Mouse (Mus musculus) right cerebral cortex, adult 18-20 months (tissue): ENCODE data around the gene Xcl1.

Experiments used
- DNase-seq: peaks from one replicate; pipeline ENCODE4 v3.0.0; 2022; ENCODE audit warnings: mixed read lengths

Xcl1 gene

DNA sequence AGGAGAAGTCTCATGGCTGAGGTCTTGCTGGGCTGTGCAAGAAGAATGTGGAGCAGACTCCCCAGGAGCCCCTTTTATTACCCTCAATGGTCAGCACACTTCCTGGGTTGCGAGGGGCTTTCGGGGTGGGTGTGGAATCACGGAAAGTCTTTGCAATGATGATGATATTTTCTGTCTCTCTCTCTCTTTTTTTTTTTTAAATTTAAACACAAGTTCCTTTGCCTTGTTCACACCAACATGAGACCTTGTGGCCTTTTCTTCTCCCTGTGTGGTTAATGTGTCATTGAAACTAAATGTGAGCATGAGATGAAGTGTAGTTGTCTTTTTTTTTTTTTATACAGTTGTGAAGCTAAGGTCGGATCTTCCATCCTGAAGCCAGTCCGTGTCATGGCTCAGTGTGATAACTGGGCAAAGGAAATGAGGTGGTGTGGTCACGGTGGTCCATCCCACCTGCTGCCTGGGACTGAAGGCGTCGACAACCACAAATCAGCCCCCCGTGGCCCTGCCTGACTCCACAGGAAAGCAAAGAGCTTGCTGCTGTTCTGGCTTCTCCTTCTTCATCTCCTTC, at the start of gene Xcl1:
TSS of gene Xcl1 (minus strand) at position 51 of the 568 bp plus-strand sequence.
- no peak for DNase-seq

DNA sequence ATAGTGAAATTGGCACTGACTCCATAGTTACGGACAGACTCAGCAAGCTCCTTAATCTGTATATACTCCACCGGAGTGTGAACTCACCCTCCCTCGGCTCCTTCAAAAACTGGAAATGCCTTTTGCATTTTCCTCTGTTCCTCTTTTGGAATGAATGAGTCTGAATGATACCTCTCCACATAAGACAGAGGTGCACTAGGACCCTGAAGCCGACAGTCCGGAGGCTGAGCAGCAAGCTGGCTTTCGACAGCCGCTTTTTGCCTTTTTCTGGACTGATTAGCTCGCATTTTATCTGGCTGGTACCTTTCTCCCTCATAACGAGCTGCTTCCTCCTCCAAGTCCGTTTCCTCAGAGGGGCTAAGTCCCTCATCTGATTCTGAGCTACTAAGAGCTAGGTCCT, 49.4 kb upstream of the Xcl1 start:
- DNase-seq: peak; percentile 37

DNA sequence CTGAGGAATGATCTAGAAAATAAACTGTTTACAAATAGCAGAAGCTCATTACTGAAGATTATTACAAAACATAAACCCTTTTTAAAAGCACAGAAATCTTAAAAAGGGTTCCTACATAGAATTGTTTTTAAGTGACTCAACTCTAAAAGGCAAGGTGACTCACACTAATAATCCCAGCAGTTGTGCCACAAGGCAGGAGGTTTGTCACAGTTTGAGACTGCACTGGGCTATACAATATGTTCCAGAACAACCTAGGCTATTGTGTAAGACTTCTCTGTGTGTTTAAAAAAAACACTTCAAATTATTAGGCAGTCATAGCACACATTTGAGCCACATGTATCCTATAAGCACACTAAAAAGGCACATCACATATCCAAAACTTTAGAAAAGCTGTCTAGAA, 42.0 kb upstream of the Xcl1 start:
- no peak for DNase-seq

DNA sequence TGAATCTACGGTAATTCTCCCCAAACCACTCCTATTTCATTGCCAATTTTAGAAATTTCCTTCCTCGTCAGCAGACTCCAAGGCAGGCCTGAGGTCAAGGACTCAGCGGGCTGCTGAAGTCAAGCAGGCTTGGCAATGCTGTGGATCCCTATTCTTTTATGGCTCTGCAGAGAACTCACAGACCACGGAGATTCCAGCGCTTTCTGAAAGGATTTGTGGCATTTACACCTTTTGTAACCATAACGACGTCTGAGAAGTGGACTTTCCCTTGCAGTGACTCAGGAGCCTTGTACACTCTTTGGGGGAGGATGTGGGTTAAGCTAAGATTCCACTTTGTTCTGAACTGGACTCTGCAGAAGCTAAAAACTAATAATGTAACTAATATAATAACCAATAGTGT, 40.4 kb upstream of the Xcl1 start:
- DNase-seq: no peak

DNA sequence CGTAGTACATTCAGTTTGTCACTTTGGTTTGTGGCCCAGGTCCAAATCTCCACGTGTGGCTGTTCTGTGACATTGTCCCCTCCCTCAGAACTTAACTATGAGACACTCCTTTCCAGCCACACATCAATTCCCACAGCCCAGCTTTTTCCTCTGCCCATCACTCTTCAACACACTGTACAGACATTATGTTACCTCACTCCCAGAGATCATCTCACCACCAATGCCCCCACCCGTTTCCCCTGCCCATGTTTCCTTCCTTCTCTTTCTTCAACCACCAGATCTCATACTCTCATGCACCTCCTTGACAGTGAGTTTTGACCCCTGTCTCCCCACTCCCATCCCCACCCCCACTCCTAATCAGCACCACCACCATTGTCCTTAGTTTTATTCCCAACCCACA, 39.9 kb upstream of the Xcl1 start:
- DNase-seq: no peak

DNA sequence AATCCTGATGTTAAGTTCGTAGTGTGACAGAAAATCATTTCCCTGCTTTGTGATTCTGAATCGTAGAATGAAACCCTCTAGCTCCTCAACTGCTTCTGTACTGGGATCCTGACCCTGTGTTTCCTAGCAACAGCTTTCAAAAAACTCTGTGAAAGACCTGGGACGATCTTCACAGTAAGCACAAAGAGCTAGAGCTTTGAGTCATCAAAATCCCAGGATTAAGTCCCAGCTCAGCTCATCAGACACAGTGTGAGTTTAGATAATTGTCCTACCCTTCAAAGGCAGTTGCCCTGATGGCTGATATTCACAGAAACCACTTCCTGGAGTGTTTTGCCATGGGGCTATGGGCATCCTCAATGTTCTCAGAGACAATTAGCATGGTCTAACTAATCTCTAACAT, 38.5 kb upstream of the Xcl1 start:
- DNase-seq: no peak

DNA sequence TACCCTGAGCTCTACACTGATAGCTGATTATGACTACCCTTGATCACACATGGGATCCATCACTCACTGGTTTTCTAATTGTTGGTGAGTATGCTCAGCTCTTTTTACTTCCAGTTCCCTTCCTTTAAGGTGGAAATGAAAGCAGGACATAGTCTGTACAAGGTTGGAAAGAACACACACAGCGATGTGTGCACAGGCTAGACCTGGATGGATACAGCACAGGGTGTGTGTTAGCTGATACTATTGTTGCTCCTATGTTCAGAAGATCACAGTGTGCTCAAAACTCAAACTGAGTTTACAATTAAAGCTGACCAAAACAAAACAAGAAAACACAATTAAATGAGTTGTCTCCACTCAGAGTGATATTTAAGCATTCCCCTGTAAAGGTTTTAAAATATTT, 38.0 kb upstream of the Xcl1 start:
- DNase-seq: no peak

DNA sequence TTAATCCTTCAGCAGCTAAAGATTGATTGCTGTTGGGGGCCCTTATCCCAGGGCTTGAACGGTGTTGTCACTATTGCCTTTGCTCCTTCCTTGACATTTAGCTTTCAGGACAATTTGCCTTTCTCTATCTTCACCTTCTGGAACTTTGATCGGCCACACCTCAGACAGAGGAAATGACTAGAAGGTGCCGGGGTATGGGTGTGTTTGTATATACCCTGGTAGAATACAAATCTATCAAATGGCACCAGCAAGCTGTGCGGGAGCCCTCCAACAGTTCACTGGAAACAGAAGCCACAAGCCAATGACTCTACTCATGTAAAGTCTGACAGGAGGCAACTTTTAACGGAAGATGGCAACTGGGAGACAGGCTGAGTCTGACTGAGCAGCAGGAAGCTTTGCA, 37.4 kb upstream of the Xcl1 start:
- no peak for DNase-seq

DNA sequence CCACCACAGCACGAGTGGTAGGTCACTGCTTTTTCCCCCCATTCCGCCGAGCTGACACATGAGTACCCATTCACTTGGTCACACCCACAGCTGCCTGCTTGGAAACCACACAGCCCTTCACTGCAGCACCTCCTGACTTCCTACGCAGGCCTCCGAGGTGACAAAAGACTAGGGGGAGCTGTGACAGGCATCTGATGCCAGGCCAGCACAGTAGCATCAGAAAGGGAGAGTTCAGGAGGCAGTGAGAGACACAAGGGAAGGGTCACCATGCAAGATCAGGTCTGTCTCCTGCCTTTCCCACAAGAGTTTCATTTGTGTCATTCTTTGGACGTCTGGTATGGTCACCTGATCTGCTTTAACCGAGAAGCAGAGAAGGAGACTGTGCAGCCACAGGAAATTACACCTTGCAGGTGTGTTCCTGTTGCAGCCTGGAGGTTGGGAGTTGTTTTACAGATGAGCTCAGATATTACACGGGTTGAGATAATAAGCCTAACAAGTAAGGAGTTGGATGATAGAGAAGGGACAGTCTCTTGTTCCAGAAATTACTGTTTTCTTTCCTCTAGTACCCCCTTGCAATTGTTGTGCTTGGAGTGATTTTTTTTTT, 30.9 kb upstream of the Xcl1 start:
- no peak for DNase-seq

DNA sequence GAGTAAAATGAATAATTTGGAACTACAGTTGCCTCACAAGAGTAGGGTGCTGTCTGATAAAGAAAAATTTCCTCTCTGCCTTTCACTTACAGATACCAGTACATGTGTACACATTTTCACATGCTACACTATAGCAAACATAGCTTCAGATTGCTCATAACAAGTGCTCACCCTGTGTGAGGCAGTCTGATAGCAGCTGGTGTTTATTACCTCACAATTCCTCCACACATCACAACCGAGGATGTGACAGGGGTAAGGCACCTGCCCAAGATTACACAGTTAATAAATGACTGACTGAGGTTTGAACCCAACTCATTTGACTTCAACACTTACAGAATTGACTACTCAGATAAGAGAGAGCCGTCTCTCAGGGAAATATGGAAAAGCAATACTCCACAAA, 25.3 kb upstream of the Xcl1 start:
- DNase-seq: no peak

DNA sequence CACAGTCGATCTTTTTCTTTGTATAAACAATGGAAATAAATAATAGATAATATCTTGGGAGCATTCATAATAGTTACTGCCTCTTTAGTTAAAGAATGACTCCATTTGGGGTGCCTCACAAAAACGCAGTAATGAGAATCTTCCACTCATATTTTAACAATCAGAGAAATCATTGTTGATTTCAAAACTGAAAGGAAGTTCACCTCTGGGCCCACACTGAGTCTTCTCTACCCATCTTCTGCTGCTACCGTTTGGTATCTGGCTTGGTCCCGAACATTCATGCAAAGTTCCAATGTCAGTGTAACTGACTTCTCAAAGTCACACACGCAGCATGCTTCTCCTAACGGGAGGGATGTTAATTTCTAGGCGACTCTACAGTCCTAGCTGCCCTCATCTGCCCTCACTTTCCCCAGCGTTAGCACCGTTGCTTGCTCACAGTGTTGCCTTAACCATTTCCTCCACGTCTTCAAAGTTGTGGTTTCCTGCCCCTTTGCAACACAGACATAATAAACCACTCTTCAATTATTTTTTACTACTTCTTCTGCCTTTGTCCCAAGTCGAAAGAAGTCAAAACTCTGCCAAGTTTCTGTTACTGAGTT, 24.6 kb upstream of the Xcl1 start:
- DNase-seq: no peak

DNA sequence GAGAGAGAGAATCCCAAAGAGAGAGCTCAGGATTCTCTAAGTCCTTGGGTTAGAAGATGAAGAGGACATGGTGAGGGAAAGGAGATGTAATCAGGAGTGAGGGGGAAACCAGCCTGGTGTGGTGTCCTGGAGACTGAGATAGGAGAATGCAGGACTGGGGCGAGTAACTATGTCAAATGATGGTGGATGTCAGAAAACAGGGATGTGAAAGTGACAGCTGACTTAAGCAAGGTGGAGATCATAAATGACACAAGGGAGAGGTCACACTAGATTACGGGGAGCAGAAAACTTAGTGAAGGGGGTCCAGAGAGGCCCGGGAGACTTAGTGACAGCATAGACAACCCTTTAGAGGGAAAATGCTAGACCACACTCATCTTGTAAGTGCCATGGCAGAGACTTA, 23.8 kb upstream of the Xcl1 start:
- DNase-seq: no peak

DNA sequence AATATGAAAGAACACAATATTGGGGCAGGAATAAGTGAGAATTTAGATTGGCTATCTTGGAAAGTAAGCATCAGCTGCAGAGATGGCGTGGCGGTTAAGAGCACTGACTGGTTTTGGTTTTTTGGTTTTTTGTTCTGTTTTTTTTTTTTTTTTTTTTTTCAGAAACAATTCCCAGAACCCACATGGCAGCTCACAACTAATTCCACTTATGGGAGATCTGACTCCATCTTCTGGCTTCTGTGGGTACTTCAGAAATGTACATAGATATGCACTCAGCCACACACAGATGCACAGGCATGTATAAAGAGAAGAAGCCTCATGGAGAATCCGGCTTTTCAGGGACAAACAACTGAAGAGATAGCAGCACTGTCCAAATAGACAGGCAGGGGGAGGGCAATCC, 22.6 kb upstream of the Xcl1 start:
- DNase-seq: no peak

DNA sequence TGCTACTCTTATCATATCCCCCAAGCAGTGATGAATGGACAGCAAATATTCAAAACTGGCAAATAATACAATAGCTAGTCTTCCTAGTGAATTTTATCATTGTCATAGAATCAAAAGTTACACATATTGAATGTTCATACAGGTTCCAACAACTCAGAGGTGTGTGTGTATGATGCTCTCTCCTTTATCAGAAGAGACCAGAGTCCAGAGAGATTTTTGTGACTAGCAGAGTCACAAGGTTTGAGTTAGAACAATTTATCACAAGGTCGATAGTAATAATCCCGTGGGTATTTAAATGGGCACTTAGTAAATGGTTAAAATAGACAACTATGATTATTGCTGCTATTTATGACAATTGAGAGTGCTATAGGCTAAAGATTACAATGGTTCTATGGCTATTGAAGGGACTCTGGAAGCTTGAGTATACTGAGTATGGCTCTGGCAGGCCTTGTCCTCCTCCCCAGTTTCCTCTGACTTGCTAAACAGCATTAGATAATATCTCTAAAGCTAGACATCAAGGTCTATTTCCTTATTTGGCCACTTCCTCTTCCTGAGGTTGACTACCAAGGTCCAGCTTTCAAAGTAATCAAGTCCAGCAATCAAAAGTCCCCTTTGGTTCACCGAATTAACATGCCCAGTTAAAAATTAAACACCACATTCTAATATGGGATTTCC, 21.5 kb upstream of the Xcl1 start:
- DNase-seq: no peak

DNA sequence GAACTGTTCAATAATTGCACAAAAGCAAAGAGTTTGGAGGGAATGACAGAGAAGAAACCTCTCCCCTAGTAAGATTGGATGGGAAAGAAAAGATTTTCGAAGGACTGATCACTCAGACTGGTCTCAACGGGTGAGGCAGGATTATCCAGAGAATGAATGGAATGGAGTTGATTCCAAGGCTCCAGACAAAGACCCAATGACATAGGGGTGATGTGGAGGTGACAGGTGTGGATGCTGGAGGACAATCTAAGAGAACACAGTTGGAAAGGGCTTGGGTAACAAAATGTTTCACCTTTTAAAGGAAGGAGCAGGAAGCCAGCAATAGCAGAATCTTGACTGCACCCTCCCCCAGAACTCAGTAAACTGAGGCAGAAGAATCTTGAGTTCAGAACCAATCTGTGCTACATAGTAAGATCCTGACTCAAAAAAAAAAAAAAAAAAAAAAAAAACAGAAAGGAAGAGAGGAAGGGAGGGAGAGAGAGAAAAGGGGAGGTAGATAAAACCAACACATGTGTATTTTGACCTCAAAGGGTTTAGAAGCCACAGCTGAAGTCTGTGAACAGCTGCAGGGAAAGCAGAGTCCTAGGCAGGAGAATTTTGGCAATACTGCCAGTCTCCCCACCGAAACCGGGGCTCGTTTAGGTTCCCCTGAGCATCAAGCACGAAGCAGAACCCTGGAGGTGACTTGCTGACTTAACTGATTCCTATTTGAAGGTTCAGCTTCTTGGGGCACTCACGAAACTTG, 20.3 kb upstream of the Xcl1 start:
- DNase-seq: no peak

DNA sequence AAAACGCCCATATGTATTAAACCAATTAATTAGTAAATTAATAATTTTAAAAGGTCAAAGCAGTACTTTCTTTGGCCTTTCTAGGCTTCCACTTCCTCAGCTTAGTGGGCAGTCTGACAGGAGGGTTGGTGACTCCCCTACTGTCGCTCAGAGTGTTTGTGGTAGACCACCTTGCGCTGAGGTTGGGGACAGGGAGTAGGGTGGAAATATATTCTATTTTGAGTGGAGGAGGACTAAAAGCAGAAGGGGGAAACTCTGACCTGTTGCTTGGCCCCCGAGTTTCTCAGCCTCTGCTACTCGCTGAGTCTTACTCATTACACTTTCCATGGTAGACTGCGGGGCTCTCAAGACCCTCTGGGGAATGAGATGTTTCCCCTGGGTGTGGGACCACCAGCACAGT, 18.2 kb upstream of the Xcl1 start:
- DNase-seq: no peak

DNA sequence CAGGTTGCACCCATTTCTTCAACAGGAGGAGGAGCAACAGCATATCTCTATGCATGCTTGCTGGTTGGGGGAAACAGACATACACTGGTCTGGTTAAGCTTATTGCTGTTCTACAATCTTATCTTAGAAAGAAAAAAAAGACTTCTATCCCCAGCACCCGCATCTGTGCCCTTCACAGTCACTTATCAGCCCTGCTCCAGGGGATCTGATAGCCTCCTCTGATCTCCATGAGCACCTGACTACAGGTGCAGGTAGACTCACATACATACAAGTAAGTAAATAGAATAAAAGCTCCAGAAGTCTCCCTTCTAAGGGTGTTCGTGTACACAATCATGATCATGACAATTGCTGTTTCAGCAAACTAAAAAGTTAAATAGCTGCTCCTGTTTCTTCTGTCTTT, 733 bp upstream of the Xcl1 start:
- DNase-seq: no peak

DNA sequence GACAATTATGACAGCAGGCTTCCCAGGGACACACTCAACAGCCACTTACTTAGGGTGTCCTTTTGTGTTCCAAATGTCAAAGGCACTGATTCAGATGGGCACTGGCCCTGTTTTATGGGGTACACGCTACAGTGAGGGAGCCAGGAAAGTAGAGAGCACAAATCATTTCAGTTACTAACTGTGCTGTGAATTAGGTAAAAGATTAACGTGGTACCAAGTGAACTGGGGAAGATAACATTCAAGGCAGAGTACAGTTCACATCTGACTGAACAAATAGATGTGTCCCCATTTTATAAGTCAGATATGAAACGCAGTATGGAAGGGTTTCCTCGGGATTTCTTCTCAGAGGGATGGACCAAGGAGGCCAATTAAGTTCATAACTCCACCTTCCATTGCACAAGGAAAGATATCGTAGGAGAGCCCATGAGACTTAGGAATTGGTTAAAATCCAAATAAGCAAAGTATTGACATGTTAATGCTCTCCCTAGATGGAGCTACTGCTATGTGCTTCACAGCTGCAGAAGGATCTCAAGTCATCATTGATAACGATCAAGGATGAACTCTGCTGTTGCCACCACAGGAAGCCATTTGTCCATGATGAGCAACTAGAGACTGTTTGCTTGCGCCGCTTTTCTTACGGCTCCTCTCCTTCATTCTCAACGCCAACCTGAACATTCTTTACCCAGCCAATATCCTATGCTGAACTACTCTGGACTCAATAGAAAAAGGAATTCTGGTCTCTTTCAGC, 1.7 kb downstream of the Xcl1 start:
- no peak for DNase-seq

DNA sequence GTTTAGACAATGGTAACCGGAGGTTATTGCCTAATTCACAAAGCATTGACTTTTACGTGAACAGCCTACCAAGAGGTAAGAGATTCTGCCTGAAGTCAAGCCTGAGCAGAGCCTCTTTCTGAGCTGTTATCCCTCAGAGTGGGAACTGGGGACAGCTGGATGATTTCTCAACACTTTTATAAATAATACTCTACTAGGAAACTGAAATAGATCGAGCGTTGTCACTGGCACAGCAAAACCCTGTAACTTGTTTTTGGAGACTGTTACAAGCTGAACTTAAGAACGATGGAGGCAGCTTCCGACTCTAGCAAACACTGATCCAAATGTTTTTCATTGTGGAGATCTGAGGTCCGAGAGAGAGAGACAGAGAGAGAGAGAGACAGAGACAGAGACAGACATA, 4.2 kb downstream of the Xcl1 start:
- peak; percentile 48 for DNase-seq

DNA sequence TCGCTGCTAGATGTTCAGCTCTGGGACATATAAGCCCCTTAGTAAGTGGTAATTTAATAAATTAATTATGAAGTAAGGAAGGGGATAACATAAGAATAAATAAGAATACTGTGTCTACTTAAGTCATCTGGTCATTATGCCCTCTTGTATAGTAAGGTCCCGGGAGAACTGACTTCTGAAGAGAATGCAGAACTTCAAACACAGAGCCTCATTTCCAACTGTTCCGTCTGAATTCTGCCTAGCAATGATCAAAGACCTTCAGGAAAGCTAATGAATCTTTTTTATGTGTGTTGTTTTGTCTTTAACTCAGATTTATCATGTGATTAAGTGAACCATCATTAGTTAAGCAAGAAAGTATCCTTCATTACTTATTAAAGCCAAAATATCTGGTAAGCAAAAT, 5.3 kb downstream of the Xcl1 start:
- DNase-seq: no peak

DNA sequence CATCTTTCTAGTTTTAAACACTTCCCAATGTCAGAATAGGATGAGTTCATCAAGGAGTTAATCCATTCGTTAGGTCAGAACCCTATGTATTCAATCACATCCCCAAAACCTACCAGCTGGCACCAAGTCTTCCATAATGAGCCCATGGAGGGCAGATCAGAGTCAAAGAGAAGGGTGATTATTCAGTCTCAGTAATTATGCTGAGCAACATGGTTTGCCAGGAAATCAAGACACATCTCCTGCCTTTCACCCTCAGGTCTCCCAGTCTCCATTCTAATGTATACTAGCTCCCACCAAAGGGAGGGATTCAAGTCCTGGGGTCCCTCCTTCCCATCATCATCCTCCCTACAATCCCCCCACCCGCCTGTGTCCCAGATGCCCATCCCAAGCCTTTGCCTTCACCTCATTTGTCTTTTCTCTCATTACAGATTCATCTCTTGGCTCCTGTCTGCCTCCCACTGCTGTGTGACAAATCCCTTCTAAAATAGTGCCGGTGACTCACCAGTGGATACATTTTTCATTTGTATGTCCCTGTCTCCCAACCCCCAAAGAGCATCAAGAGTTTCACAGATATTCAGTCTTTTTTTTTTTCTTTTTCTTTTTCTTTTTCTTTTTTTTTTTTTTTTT, 8.7 kb downstream of the Xcl1 start:
- DNase-seq: peak; percentile 89

DNA sequence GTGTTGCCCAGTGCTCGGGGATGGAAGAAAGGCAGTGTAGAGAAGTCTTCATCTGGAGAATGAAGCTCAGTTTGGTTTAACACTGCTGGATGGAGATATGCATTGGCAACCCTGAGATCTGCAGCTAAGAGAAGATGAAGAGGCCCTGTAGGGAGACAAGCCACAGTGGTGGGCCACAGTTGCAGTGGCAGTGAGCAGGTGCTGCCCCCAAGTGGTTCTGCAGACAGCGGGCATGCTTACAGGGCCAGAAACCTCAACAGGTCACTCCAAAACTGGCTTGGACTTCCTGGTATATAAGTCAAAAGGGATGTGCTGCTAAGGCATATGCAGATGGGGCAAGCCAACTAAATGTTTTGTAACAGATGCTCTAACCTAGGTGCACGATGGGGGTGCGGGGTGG, 30.3 kb downstream of the Xcl1 start:
- DNase-seq: peak; percentile 56
